Mouse (Mus musculus): ENCODE data around the gene Gapvd1.

DNA sequence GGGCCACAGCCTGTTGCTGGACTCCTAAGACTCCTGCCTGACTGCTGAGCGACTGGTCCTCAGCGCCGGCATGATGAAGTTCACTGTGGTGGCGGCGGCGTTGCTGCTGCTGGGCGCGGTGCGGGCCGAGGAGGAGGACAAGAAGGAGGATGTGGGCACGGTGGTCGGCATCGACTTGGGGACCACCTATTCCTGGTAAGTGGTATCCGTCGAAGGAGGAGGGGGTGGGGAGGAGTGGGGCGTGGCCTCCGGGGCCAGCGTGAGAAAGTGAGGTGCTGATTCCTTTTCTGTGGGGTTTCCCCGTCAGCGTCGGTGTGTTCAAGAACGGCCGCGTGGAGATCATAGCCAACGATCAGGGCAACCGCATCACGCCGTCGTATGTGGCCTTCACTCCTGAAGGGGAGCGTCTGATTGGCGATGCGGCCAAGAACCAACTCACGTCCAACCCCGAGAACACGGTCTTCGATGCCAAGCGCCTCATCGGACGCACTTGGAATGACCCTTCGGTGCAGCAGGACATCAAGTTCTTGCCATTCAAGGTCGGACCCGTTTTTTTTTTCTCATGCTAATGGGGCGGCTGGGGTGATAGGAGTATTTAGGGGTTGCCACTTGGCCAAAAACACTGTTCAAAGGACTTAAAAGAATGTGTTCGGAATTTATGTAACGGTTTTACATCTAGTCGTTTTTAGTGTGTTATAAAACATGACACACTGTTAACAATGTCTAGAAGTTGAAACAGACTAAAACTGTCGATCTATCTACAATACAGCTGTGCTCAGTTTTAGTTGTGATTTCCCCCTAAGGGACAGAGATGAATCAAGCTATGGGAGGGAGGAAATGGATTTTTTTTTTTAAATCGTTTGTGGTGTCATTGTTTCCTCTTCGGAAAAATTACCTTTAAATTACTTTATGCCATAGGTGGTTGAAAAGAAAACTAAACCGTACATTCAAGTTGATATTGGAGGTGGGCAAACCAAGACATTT lies 17.5 kb upstream of the Gapvd1 start:
- TF ChIP-seq CTCF (IDR thresholded peaks at IDR 0.05; ENCODE audit: control insufficient read depth, insufficient read depth, insufficient replicate concordance, low read depth, low read length), result no peak
- no peak; the same call in 1 of the 2 replicates for TF ChIP-seq POLR2A (IDR thresholded peaks at IDR 0.05; ENCODE audit: control insufficient read depth, low read depth, low read length)
